Mouse (Mus musculus) ES-E14 (cell line): ENCODE data around the gene Ust. TPM values are rescaled to one million over a fixed set of nuclear protein-coding genes. Genes with fewer than 3 reads are reported as not detected.

Experiments
- DNase-seq: peaks from one replicate; pipeline ENCODE4 v3.0.0-alpha.2; 2013; ENCODE audit warnings: low read depth, low spot score
- H3K27ac ChIP-seq: 2 replicates; pipeline ENCODE4 v1.5.1; 2012; ENCODE audit warnings: low read depth, mild to moderate bottlenecking, low read length, moderate library complexity, mixed read lengths; ENCODE audit not compliant: poor library complexity, insufficient read depth, severe bottlenecking
- H3K36me3 ChIP-seq: 2 replicates; pipeline ENCODE4 v1.6.1; 2012; ENCODE audit warnings: mild to moderate bottlenecking, low read length, moderate library complexity, mixed read lengths; ENCODE audit not compliant: control insufficient read depth, poor library complexity, insufficient read depth, severe bottlenecking
- H3K4me1 ChIP-seq, 2 experiments: fragments of 150-350 bp in 1 of 2; sonication (generic) in 1 of 2; 2 replicates each; pipeline ENCODE4 v1.6.1; 2012; ENCODE audit warnings: low read length in 2 of 2, mild to moderate bottlenecking in 1 of 2, mixed read lengths in 1 of 2; ENCODE audit not compliant: control insufficient read depth in 2 of 2, insufficient read depth in 2 of 2, poor library complexity in 1 of 2
- H3K4me3 ChIP-seq, 2 experiments: fragments of 150-350 bp in 1 of 2; sonication (generic) in 1 of 2; 2 replicates each; pipeline ENCODE4 v1.5.1; 2012; ENCODE audit warnings: low read length in 2 of 2, low read depth in 1 of 2, mild to moderate bottlenecking in 1 of 2, mixed read lengths in 1 of 2; ENCODE audit not compliant: insufficient read depth in 1 of 2, poor library complexity in 1 of 2, severe bottlenecking in 1 of 2
- H3K9ac ChIP-seq: 2 replicates; pipeline ENCODE4 v1.6.1; 2012; ENCODE audit warnings: low read depth, mild to moderate bottlenecking, low read length, mixed read lengths; ENCODE audit not compliant: poor library complexity, insufficient read depth, severe bottlenecking
- H3K9me3 ChIP-seq: fragments of 150-350 bp; sonication (generic); 2 replicates; pipeline ENCODE4 v1.6.1; 2012; ENCODE audit warnings: low read depth, mild to moderate bottlenecking, low read length; ENCODE audit not compliant: control insufficient read depth, insufficient read depth
- CHD2 ChIP-seq: IDR thresholded peaks from 2 replicates; pipeline ENCODE4 v1.6.1; 2014; ENCODE audit warnings: mild to moderate bottlenecking, low read depth, low read length, inconsistent platforms
- HCFC1 ChIP-seq: IDR thresholded peaks from 2 replicates; pipeline ENCODE4 v1.6.1; 2012; ENCODE audit warnings: low read length, inconsistent platforms, borderline replicate concordance; ENCODE audit not compliant: insufficient read depth
- MAFK ChIP-seq: IDR thresholded peaks from 2 replicates; pipeline ENCODE4 v1.6.1; 2014; ENCODE audit warnings: mild to moderate bottlenecking, low read depth, low read length, inconsistent platforms; ENCODE audit not compliant: insufficient read depth
- ZC3H11A ChIP-seq: IDR thresholded peaks from 2 replicates; pipeline ENCODE4 v1.6.1; 2012; ENCODE audit warnings: low read depth, mild to moderate bottlenecking, inconsistent platforms, low read length, borderline replicate concordance
- ZNF384 ChIP-seq: IDR thresholded peaks from 2 replicates; pipeline ENCODE4 v1.6.1; 2012; ENCODE audit warnings: low read depth, low read length, inconsistent platforms
- in situ Hi-C, 2 experiments: fragments of 600-800 bp; cut with MboI; formaldehyde crosslinking; loops; one replicate each; pipeline ENCODE4 v1.15.1; 2025; ENCODE audit warnings: low sequenced_read_pairs in 2 of 2, inconsistent platforms in 1 of 2; ENCODE audit not compliant: unreplicated experiment in 2 of 2
- total RNA-seq: library from RNA; depleted of rRNA; stranded (reverse); fragments of 300-350 nt; gene quantifications from 2 replicates; pipeline ENCODE4 v1.2.3, GENCODE M21; 2012

The Ust gene
- total RNA-seq, 1 experiment: 4.9 TPM

DNA sequence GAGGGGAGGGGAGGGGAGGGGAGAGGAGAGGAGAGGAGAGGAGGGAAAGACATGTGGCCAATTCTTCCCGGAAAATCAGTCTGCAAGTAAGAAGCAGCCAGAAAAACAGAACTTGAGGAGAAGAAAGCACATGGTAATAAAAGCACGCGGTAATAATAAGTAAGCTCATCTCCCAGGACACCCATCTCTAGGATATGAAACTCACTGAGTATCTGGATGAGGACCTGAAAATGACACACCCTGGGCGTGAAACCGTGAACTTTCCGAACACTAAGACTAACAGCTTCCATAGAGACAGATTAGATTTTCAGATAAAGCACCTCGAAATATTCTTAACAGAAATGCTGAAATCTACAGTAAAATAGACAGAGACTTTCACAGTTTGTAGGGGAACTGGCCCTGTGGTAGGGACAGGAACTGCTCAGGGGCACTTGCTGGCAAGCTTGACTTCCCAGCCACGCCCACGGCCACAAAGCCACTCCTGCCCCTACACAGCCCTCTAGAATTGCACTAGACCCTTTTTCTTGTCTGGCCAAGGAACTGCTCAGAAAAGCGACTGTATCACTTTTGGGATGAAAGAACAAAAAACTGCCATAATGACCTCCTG lies 148.6 kb downstream of the Ust start:
- Histone ChIP-seq H3K27ac (no peak overlapping the region), H3K9ac (no peak overlapping the region), H3K9me3 (no peaks in the 10 kb centered on the region), H3K4me3 (no peak overlapping the region), H3K36me3 (no peaks in the 10 kb centered on the region), H3K4me1 (peaks cover 2 to 6% of the 10 kb centered on the region in 2 experiments; a peak in 3 of 4 replicates)
- no peak for DNase-seq
- in situ Hi-C loops: no loop called here
- TF ChIP-seq CHD2: no peak
- TF ChIP-seq HCFC1: no peak
- TF ChIP-seq MAFK: no peak

DNA sequence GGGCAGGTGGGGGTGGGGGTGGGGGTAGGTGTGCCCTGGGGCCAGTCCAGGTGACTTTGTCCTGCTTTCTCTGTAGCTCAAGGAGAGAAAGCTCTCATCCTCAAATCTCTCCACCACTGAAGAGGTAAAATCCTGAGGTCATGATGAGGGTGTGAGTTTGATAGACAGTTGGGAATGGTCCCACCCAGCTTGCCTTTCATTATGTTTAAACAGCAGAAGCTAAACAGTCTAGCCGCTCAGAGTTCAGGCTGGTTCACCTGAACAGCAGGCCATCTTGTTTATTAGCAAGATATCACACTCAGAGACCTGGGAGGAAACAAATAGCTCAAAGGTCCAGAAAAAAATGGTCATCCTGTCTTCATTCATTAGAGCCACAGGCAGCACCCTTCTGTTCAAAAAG lies 152.8 kb downstream of the Ust start:
- Histone ChIP-seq H3K27ac (peak overlapping the region; percentile 70; the same call in 1 of the 2 replicates), H3K36me3 (no peaks in the 10 kb centered on the region), H3K9me3 (no peaks in the 10 kb centered on the region), H3K4me3 (no peak overlapping the region), H3K4me1 (peaks cover 7% of the 10 kb centered on the region in 2 experiments; a peak in 3 of 4 replicates), H3K9ac (no peak overlapping the region)
- DNase-seq: no peak
- no peak for TF ChIP-seq ZNF384
- no peak for TF ChIP-seq CHD2
- no peak for TF ChIP-seq ZC3H11A
- TF ChIP-seq MAFK: no peak
- no peak for TF ChIP-seq HCFC1
- in situ Hi-C loops: no loop called here

DNA sequence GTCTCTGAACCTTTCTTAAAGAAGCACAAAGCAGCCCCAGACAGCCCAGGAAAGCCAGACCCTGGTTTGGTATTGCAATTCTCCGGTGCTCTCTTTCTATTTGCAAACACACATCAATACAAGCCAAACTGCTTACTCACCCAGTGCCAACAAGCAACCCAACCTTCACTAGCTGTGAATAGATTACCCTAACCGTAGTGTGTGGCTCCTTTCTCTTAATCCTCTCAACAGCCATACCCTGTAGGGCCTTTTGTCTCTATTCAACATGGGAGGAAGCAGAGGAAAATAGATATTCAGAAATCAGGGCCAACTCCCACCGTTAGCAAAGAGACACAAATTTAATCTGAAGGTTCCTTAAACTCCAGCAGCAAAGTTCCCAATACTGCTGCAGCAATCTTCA lies 154.4 kb downstream of the Ust start:
- H3K9me3 ChIP-seq: no peaks in the 10 kb centered on the region
- no peaks in the 10 kb centered on the region for H3K36me3 ChIP-seq
- H3K9ac ChIP-seq: no peak overlapping the region
- in situ Hi-C loops: no loop called here
- TF ChIP-seq CHD2 (no peak), ZNF384 (no peak), MAFK (peak; percentile 76; the same call in 1 of the 2 replicates), HCFC1 (no peak), ZC3H11A (no peak)
- H3K27ac ChIP-seq: peak overlapping the region; percentile 72; the same call in 1 of the 2 replicates
- peaks cover 7 to 11% of the 10 kb centered on the region in 2 experiments; a peak in 2 of 4 replicates for H3K4me1 ChIP-seq
- no peak for DNase-seq
- H3K4me3 ChIP-seq: no peak overlapping the region

DNA sequence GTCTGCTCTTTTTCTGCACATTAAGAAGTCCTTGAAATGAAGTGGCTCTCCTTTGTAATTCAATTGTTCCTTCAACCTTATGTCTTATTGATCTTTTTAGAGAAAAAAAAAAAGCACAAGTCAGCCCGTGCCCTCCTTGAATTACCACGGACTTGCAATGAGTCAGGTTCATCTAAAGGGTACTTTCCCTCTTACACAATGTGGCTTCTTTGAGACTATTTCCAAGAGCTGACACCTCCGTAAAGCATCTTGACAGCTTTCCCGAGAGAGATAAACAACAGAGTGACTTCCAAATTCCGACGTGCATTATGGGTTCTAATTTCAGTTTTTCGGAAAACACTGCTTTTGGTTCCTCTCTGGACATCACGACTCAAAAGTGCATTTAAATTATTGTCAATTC lies 155.3 kb downstream of the Ust start:
- Histone ChIP-seq H3K9ac (no peak overlapping the region), H3K9me3 (no peaks in the 10 kb centered on the region), H3K4me3 (no peak overlapping the region), H3K36me3 (no peaks in the 10 kb centered on the region), H3K27ac (no peak overlapping the region; the same call in 1 of the 2 replicates), H3K4me1 (peaks cover 7 to 15% of the 10 kb centered on the region in 2 experiments; a peak in 2 of 4 replicates)
- no peak for DNase-seq
- in situ Hi-C loops: no loop called here
- TF ChIP-seq ZC3H11A (no peak), ZNF384 (no peak), CHD2 (no peak), HCFC1 (no peak), MAFK (no peak)
